Mouse (Mus musculus) small intestine, adult 2 months (tissue): ENCODE measurements around the gene Nxf1. TPM values are rescaled to one million over a fixed set of nuclear protein-coding genes. Genes with fewer than 3 reads are reported as not detected.
"Not testable (repeated sequence)": the region's sequence is repeated elsewhere in the genome, so short reads cannot be mapped to it uniquely, and the experiment has no call there.

Source experiments
- H3K27ac ChIP-seq: fragments of 200-500 bp; 2 replicates; pipeline ENCODE4 v1.5.1; 2012; ENCODE audit warnings: low read depth, low read length, control low read depth, inconsistent platforms; ENCODE audit not compliant: insufficient read depth
- H3K27me3 ChIP-seq: fragments of 200-500 bp; 2 replicates; pipeline ENCODE4 v1.6.1; 2012; ENCODE audit warnings: mild to moderate bottlenecking, moderate library complexity, low read length, inconsistent platforms; ENCODE audit not compliant: control insufficient read depth, insufficient read depth
- H3K36me3 ChIP-seq: fragments of 200-500 bp; 2 replicates; pipeline ENCODE4 v1.6.1; 2012; ENCODE audit warnings: mild to moderate bottlenecking, low read length, control low read depth, inconsistent platforms; ENCODE audit not compliant: control insufficient read depth, insufficient read depth
- H3K4me1 ChIP-seq: fragments of 200-500 bp; 2 replicates; pipeline ENCODE4 v1.6.1; 2012; ENCODE audit warnings: low read length, inconsistent platforms, mixed read lengths; ENCODE audit not compliant: control insufficient read depth, insufficient read depth, insufficient read length
- H3K4me3 ChIP-seq: fragments of 200-500 bp; 2 replicates; pipeline ENCODE4 v1.5.1; 2012; ENCODE audit warnings: low read depth, mild to moderate bottlenecking, control low read depth, inconsistent platforms, low read length, moderate library complexity
- CTCF ChIP-seq: fragments of 200-500 bp; IDR thresholded peaks from 2 replicates; pipeline ENCODE4 v1.5.1; 2012; ENCODE audit warnings: low read depth, mild to moderate bottlenecking, control low read depth, inconsistent platforms, low read length, moderate library complexity, mixed read lengths; ENCODE audit not compliant: insufficient replicate concordance, insufficient read length; ENCODE audit errors: extremely low read depth
- POLR2A ChIP-seq: fragments of 200-500 bp; IDR thresholded peaks from 2 replicates; pipeline ENCODE4 v1.6.1; 2012; ENCODE audit warnings: low read depth, mild to moderate bottlenecking, control low read depth, inconsistent platforms, low read length, moderate library complexity
- WGBS: fragments of 180-500 bp; shearing (Covaris S2); methylation state at CpG from one replicate; pipeline ENCODE4 v1.1.7; 2018; 5-methylcytosine and 5-hydroxymethylcytosine counted together
- polyA plus RNA-seq: library from polyadenylated mRNA; depleted of rRNA; stranded (reverse); fragments of >200 nt; gene quantifications from 2 replicates; pipeline ENCODE4 v1.2.3, GENCODE M21; 2012

The Nxf1 gene
- polyA plus RNA-seq, 1 experiment = 25.4 TPM

- WGBS = 44% methylated on average over 3 of the region's 3 CpGs
- no peak for TF ChIP-seq POLR2A
- Histone ChIP-seq H3K4me3 (no peak overlapping the region), H3K36me3 (peaks cover 22% of the 10 kb centered on the region), H3K27me3 (no peaks in the 10 kb centered on the region), H3K27ac (no peak overlapping the region), H3K4me1 (no peaks in the 10 kb centered on the region; the same call in 1 of the 2 replicates)
Measured at GRCm38 (mm10) chr19:8726609-8727390, 30.1 kb upstream of the Nxf1 start.

GRCm38 (mm10) chr19:8727495-8728114 lies 29.3 kb upstream of the Nxf1 start:
- Histone ChIP-seq H3K4me1 (no peaks in the 10 kb centered on the region; the same call in 1 of the 2 replicates), H3K4me3 (no peak overlapping the region), H3K36me3 (peaks cover 22% of the 10 kb centered on the region), H3K27me3 (no peaks in the 10 kb centered on the region), H3K27ac (no peak overlapping the region)
- 23% methylated on average over 5 of the region's 5 CpGs for WGBS
- no peak for TF ChIP-seq POLR2A
- TF ChIP-seq CTCF = no peak

- H3K4me3 ChIP-seq, H3K27ac ChIP-seq, H3K27me3 ChIP-seq, H3K4me1 ChIP-seq: not testable (repeated sequence)
- H3K36me3 ChIP-seq = peaks cover 22% of the 10 kb centered on the region
- 42% methylated on average over 3 of the region's 3 CpGs for WGBS
Measured at GRCm38 (mm10) chr19:8728335-8729099, 28.4 kb upstream of the Nxf1 start.

- H3K4me3 ChIP-seq = no peak overlapping the region
- peaks cover 5% of the 10 kb centered on the region for H3K36me3 ChIP-seq
- no peaks in the 10 kb centered on the region for H3K27me3 ChIP-seq
- no peak overlapping the region for H3K27ac ChIP-seq
- 56% methylated on average over 3 of the region's 3 CpGs for WGBS
- TF ChIP-seq CTCF = no peak
- no peak for TF ChIP-seq POLR2A
- no peaks in the 10 kb centered on the region for H3K4me1 ChIP-seq
Measured at GRCm38 (mm10) chr19:8734334-8734733, 22.5 kb upstream of the Nxf1 start.

GRCm38 (mm10) chr19:8735389-8736159 lies 21.3 kb upstream of the Nxf1 start, which contains the start of gene Wdr74:
Gene Wdr74, plus strand, starts transcription at chr19:8735827.
- 0 out of 2 replicates have a peak within 1 kb of the TSS, but pooled peaks have one; percentile 15 for H3K27ac ChIP-seq

GRCm38 (mm10) chr19:8736160-8736467 lies 20.8 kb upstream of the Nxf1 start:
- no peak overlapping the region for H3K27ac ChIP-seq
- no peaks in the 10 kb centered on the region for H3K27me3 ChIP-seq
- peak overlapping the region; percentile 69 for H3K4me3 ChIP-seq
- 2% methylated on average over 11 of the region's 11 CpGs for WGBS
- H3K4me1 ChIP-seq = no peaks in the 10 kb centered on the region
- TF ChIP-seq CTCF (no peak), POLR2A (no peak)
- peaks cover 13% of the 10 kb centered on the region for H3K36me3 ChIP-seq

More at GRCm38 (mm10) chr19:8735389-8736159, 21.3 kb upstream of the Nxf1 start, which contains the start of gene Wdr74:
- peak; percentile 32 for TF ChIP-seq POLR2A
- no peak for TF ChIP-seq CTCF
- H3K27me3 ChIP-seq = no peaks in the 10 kb centered on the region
- H3K4me3 ChIP-seq = peak within 1 kb of the TSS; percentile 69
- H3K4me1 ChIP-seq = no peaks in the 10 kb centered on the region
- under 1% methylated on average over 32 of the region's 32 CpGs for WGBS
- peaks cover 13% of the 10 kb centered on the region for H3K36me3 ChIP-seq

GRCm38 (mm10) chr19:8738911-8739310 lies 18.0 kb upstream of the Nxf1 start:
- TF ChIP-seq CTCF = no peak
- no peak for TF ChIP-seq POLR2A
- no peak overlapping the region for H3K4me3 ChIP-seq

More at GRCm38 (mm10) chr19:8738911-8739310, 18.0 kb upstream of the Nxf1 start:
- WGBS = 92% methylated on average over 7 of the region's 7 CpGs
- Histone ChIP-seq H3K4me1 (peaks cover 5% of the 10 kb centered on the region), H3K36me3 (peaks cover 21% of the 10 kb centered on the region), H3K27ac (no peak overlapping the region), H3K27me3 (no peaks in the 10 kb centered on the region)
